Mouse (Mus musculus) c-Kit-negative CD71-positive TER-119-positive erythroid progenitor cells, embryonic 14.5 days (primary cell): ENCODE results near the gene Tfb1m.
A peak's percentile ranks its signal among the peaks of the same experiment; 100 is the strongest.

Source experiments
- DNase-seq: peaks from one replicate; pipeline ENCODE4 v3.0.0-alpha.2; 2013; ENCODE audit warnings: low read depth, low spot score

The Tfb1m gene

DNA sequence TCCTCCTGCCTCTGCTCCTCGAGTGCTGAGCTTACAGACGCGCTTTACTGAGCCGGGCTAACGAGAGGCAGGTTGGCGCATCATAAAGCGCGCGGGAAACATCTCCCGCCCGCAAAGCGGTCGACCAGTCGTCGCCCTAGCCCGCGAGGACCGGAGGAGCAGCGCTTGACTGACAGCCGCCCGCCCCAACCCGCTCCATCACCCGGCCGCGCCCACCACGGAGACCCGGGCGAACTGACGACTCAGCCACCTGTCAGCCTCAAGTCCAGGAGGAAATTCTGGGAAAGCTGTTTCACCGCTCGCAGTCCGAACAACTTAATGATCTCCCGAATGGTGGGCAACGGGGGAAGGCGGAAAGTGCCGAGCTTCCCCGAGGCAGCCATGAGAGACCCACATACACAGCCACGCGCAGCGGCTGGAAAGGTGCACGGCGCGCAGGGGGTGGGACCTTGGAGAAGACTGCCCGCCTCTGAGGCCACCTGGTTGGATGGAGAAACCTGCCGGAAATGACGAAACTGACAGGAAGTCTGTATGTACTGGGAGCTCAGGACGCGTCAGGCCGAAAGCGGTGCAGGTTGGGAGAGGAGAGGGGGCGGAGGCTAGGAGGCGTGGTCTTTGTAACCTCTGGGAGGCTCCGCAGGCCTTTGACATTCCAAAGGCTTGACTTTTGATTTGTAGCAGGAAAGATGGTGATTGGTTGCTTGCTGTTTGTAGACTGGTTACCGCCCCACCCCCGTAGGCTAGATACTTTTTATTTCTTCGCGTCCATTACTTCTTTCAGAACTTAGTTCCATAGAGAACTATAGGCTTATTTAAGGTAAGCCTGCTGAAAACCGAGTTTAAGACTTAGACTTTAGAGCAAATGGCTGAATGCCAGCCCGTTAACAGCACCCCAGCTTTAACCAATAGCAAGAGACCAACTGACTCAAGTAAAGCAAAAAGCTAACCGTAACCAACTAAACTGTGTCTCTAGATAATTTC is at the start of gene Tfb1m:
Tfb1m (minus strand) TSS at position 451 of the 981 bp plus-strand sequence.
- peak; percentile 99 for DNase-seq

DNA sequence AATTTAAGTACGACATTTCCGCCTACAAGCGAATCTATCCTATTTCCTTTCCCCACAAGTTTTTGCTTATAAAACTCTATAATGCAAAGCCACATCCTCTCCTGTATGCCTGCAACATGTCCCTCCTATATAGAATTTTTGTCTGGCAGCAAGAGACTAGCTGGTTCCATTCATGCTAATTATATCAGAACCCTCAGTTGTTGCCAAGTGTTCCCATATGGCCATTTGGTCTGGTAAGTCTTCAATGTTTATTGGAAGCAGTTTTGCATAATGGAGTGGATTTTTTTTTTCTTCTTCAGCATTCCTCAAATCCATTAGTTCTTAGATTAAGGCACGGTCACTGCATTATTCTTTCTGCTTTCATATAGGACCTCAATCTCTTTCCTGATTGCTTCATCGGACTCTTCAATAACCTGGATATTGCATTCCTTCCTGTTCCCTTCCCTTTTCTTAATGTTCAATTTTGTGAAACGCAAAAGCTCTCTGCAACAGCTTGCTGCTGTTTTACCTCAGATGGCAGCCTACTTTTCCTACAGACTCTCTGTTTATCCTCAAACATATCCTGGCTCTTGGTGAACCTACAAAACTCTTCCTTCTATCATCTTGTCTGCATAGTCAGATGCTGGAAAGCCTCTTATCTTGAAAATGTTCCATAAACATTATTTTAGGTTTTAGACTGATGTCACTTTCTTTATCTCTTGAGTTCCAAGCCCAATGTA is 45.5 kb upstream of the Tfb1m start:
- DNase-seq, result no peak

DNA sequence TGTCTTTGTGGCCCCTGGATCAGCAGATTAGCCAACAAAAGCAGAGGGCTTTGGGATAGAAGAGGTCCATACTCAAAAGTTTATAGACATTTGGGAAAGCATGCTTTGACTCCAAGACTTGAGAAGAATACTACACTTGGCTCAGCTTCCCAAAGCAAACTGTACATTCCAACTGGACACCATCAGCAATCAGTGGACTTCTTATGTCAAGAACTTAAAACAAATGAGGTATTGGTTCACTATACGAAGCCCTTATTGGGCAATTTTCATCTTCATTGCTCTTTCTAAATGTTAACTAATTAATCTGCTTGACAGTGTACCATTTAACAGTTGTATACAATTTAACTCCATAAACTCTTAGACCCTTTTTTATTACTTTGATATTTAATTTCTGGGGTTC is 40.8 kb upstream of the Tfb1m start:
- no peak for DNase-seq

DNA sequence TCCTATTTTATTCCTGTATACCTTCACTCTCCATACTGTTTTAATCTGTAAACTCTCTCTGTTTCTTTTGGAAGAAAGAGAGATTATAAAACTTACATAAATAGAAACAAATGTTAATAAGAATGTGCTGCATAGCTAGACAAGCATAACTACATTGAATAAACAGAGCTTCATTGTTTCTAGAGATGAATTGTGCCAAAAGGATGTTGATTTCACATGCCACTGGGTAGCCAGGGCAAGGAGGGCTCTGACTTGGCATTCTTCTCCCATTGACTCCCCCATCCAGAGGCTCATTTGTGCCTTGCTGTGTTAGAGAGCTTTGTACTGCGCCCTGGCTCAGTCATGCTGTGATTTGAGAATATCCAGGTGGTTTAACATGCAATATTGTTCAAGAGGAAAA is 40.3 kb upstream of the Tfb1m start:
- DNase-seq, result no peak

DNA sequence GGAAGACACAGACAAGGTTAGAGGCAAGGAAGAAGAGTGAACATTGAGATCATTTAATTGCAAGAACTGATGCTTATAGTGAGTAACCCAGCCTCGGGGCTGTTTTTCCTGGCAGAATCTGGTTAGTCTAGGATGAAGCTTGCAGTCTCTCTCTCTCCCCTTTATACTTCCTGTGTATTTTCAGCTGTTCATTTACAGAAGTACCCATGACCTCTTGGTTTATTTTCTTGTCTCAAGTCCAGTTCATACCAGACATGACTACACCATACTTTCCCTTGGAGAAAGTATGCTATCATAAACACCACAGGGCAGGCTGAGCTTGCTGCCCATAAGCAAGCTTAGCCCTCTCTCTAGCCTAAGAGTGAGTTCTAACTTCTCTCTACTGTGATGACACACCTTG is 39.5 kb upstream of the Tfb1m start:
- DNase-seq, result no peak

DNA sequence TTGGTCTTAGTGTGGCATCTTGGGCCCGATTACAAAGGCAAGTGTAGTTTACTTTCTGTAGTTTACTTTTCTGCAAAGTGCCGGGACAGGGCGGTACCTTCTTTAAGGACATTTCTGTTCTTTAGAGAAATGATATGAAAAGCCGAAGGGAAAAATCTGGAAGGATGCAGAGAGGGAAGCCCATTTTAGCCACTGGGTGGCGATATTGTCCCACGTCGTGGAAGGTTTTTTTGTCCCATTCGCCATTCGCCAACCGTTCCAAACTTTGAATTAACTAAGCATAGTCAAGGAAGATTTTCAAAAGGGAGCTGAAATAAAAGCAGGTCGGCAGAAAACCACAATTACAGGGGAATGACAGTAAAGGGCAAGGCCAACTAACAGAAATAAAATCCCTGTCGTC is 13.3 kb upstream of the Tfb1m start:
- no peak for DNase-seq

DNA sequence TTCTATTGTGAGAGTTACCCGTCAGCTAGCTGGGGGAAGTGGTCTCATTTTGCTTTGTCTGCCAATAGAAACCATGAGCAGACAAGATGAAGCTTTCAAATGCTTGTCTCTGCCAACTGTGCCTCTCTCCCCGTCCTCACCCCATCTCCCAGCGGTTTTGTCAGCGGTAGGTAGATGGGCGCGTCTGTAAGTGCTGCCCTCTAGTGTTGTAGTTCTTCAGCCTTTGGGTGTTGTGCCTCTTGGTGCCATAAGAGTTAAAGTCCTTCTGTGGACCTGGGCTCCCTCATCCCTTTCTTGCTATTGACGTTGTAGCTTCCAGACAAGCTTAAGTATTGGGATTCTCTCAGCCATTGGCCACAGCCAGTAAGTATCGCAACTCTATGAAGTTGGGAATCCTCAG is 4.8 kb upstream of the Tfb1m start:
- DNase-seq, result no peak

DNA sequence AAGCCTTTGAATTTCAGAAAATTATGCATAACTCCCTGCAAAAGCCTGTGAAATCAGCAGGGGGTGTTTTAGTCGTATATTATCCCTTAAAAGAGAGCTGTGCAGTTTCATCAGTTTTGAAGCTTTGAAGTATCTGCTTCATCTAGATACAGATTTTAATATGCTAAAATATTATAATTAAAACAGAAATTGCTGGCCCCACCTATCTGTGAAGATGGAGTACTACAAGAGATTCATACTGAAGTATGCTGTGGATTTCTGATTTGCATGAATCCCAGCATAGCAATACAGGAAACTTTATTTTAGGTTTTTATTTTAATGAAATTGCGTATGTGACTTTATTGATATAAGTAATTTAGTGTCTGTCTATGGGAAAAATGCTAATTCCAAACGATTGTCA is 3.0 kb upstream of the Tfb1m start:
- DNase-seq, result no peak

DNA sequence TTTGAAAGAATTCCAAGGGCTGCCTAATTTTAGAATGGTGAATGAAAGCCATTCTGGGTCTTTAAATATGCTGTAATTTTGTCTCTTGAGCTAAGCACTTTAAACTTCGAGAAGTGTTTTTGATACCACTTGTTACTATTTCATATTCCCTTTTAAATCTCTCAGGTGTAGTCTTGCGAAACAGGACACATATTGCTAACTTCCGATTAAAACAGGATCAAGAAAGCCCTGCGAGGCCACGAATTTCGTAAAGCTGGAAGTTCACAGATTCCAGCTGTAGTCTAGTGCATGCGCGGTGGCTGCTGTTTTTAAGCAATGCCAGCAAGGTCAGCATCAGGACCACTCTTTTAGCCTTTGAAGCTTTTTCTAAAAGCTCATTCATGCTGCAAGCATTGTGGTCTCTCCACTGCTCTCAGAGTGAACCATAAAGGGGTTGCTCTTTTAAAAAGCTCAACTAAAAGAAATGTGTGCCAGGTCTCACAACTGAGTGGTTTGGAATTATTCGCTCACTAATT is 832 bp upstream of the Tfb1m start:
- DNase-seq, result no peak

DNA sequence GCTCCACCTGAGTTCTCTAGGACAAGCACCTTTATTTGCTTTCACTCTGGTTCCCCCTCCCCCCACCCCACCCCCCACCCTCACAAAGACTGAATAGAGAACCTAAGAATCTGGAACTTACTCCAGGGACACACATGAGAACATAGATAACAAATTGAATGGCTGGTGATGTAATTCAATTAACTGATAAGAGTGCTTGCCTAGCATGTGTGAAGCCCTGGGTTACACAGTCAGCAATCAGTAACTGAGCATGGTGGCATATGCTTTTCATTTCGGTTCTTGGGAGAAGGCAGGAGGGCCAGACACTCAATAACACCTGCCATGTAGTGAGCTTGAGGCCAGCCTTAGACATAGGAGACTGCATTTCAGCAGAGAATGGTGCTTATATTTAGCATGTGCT is 1.3 kb downstream of the Tfb1m start:
- peak; percentile 12 for DNase-seq

DNA sequence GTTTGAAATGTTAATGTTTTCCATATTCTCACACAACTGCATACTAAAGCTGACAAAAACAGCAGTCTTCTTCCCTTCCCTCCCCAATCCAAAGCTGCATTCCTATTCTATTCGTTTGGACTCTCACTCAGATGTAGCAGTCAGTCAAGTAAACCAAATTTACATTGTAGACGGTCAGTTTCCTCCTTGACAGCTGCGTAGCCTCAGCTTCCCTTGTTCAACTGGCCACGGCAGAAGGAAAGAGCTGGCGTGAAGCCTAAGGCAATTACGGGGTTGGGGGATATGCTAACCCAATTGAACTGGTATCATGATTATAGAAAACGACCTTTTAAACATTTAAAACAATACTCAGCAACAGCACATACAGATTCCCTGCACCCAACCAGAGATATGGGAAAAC is 9.9 kb downstream of the Tfb1m start:
- no peak for DNase-seq

DNA sequence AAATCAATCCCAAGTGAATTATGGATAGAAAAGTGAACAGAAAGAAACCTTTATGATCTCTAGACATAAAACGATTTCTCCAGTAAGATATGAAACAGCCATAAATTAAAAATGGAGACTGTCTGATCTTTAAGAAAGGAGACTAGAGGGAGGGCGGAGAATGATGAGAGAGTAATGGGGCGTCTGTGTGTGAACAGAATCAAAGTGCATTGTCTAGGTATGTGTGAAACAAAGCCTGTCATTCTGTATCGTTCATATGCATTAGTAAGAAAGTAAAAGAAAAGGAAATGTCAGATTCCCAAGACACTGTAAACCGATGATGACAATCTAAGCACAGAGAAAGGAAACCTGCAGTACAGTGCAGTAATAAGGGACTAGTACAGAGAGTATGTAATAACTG is 16.5 kb downstream of the Tfb1m start:
- no peak for DNase-seq

DNA sequence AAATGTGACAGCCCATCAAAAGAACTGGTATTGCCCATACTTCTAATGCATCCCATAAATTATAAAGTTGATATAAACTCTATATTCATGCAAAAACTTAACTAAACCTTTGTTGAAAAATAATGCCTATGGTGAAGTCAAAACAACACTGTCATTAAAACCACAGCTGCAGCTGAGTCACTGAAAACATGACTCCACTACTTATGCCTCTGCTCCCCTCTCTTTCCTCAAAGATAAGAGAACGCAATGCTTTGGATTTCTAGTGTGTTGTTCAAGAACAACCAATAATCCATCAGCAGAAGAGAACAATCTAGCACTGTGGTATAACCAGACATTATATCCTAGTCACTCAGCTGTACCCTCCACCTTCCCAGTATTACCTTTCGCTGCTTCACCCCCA is 17.3 kb downstream of the Tfb1m start:
- no peak for DNase-seq

DNA sequence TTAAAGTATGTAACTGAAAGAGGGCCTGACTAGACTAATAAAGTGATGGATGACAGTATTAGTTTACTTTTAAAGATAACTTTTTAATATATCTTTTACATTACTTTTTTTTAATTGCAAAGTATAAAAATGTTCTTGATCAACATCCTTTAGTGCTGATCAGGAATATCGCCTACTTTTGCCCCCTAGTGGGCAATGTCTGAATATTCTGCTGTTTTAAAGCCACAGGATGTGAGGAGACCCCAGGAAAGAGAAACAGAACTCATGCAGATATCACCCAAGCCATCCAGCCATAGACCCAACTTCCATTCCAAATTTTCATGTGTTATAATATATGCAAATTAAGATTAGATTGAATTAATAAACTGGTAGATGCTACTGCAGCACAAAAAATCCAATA is 24.2 kb downstream of the Tfb1m start:
- DNase-seq, result no peak

DNA sequence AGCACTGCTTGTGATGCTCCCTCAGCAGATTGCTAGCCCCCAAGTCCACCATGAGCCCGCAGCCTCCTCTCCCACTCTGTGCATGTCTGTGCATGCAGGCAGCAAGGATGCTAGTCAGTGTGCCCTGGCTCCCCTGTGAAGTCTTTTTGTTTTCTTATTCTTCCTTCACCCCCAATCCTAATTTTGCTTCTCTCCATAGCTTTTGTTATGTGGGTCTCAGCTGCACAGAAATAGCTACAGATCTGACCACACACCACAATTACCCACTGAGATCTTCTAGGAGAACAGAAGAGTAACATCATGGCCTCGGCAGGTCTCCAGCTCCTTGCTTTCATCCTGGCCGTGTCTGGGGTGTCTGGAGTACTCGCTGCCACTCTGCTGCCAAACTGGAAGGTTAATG is 25.3 kb downstream of the Tfb1m start, which contains the start of gene Cldn20:
Cldn20 (plus strand) TSS at position 301 of the 400 bp plus-strand sequence.
- no peak for DNase-seq

DNA sequence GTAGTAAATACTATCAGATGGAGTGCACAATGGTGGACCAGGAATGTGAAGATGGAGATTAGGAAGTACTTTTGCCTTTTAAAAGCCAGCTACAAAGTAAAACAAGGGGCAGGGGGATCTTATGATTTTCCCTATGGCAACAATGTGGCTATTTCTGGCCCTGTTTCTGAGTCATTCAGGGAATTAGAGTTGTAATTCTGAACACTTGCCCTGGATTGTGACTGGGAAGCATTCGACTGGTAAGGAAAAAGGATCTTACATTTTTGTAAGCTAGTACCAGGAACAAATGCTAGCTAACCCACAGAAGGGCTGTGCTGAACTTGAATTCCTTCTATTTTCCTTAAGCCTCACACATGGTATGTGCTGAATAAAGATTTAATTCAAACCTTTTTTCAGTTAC is 25.9 kb downstream of the Tfb1m start:
- DNase-seq, result no peak

DNA sequence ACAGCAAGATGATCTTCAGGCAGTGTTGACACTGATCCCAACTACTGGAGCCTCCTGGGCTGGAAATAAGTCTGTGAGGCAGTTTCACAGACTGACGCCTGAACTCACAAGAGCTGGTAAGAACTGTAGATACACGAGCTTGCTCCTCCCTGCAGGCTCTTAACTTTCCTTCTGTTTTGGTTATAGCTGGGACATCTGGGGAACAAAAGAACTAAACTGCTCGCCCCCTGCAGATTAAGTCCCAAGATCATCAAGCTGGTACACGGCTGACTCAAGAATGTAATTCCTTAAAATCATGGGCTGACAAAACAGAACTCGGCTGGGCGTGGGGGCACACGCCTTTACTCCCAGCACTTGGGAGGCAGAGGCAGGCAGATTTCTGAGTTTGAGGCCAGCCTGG is 27.0 kb downstream of the Tfb1m start:
- no peak for DNase-seq

DNA sequence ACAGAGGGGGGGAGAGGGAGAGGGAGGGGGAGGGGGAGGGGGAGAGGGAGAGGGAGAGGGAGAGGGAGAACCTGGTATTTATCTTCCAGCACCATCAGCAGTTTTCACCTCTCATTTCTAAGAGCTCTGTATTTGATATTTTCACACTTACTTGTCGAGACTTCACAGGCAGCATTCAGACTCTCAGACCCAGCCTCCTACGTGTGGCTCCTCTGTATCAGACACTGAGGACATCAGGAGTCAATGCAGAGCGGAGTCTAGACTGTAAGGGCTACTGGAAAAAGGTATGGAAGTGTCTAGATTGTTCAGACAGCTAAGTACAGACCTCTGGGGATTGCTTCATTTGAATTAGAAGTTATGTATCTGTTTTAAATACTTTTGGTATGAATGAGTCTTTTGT is 28.1 kb downstream of the Tfb1m start:
- no peak for DNase-seq

DNA sequence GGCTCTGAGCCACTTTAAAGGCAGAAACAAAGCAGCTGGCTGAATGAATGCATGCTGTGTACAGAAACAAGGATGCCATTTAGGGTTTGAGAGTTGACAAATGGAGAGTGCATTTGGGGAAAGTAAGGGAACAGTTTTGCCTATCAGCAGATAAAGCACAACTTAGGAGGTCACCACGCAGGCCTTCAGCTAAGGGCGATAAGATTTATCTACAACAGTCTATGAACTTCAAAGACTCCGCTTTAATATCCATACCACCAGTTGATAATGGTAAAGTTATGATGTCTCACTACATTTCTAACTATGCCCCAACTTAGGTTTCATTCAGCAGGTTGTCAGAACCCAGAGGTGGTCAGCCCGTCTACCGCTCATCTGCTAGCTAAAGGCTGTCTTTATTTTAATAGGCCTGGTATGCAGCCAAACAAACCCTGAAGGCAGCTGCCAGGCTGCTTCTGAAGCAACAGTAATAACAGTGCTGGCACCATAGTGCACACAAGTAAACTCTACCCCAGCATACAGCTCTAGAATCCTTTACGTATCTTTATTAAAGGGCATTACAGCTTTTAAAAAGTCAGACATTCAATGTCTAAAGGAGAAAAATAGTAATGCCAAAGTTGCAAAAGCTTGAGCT is 29.6 kb downstream of the Tfb1m start:
- DNase-seq, result peak; percentile 17

DNA sequence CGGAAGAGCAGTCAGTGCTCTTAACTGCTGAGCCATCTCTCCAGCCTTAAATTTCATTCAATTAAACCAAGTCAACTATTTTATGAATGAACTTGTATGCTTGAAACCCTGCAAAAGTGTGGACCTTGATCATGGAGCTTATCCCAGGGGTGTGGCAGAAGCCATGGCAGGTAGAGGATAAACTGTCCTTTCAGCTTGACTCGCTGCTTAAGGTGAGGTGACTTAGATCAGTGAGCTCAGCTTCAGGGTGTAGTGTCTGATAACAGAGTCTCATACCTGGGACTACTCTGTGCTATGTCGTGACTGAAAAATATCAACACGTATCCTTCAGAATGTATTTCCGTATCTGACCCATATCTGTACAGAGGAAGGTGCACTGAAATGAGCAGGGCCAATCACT is 37.2 kb downstream of the Tfb1m start:
- DNase-seq, result no peak

DNA sequence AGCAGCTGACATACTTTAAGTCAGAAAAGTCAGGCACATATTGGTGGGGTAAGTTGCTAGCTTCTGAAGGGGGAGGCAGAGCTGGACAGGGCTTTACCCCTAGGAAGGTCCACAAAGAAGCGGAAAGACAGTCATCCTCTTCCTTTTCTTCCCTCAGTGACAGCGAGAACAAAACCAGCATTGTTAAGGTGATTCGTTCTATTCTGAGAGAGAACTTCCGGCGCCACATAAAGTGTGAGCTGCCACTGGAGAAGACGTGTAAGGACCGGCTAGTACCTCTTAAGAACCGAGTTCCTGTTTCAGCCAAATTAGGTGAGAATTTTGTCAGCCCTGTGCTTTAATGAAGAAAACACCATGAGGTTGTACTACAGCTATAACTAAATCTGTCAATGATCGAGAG is 41.2 kb downstream of the Tfb1m start:
- no peak for DNase-seq

DNA sequence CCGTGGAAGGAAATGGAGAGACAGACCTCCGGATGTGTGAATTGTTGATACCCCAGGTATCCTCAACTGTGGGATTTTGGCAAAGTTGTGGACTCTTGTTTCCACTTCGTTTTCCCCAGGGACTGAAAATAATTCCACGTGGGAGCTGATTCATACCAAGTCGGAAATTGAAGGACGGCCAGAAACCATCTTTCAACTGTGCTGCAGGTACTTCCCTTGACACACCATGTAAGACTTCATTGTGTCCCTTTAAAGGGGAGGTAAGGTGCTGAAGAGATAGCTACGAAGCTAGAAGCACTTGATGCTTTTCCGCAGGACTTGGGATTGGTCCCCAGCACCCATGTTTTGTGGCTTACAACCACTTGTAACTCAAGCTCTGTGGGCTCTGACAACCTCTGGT is 41.7 kb downstream of the Tfb1m start:
- DNase-seq, result no peak
